Mouse (Mus musculus) thymus, adult 2 months (tissue): ENCODE measurements around the gene Sp3. TPM values are rescaled to one million over a fixed set of nuclear protein-coding genes. Genes with fewer than 3 reads are reported as not detected.
"Not testable (repeated sequence)": the region's sequence is repeated elsewhere in the genome, so short reads cannot be mapped to it uniquely, and the experiment has no call there.

ENCODE experiments used
- DNase-seq: peaks from one replicate; pipeline ENCODE4 v3.0.0; 2021
- H3K27ac ChIP-seq: fragments of 200-500 bp; 2 replicates; pipeline ENCODE4 v1.5.1; 2012; ENCODE audit warnings: low read length, control low read depth; ENCODE audit not compliant: control insufficient read depth, insufficient read depth
- H3K27me3 ChIP-seq: fragments of 200-500 bp; 2 replicates; pipeline ENCODE4 v1.6.1; 2012; ENCODE audit warnings: mild to moderate bottlenecking, low read length, moderate library complexity, mixed read lengths; ENCODE audit not compliant: control insufficient read depth, insufficient read depth
- H3K36me3 ChIP-seq: fragments of 200-500 bp; 2 replicates; pipeline ENCODE4 v1.6.1; 2012; ENCODE audit warnings: mild to moderate bottlenecking, low read length, moderate library complexity; ENCODE audit not compliant: control insufficient read depth, insufficient read depth
- H3K4me1 ChIP-seq: fragments of 200-500 bp; replicated peaks from 2 replicates; pipeline ENCODE4 v1.6.1; 2012; ENCODE audit warnings: low read length; ENCODE audit not compliant: control insufficient read depth, insufficient read depth
- H3K4me3 ChIP-seq: fragments of 200-500 bp; 2 replicates; pipeline ENCODE4 v1.5.1; 2012; ENCODE audit warnings: mild to moderate bottlenecking, low read length, control low read depth, moderate library complexity; ENCODE audit not compliant: control insufficient read depth, insufficient read depth
- CTCF ChIP-seq: fragments of 200-500 bp; IDR thresholded peaks from 2 replicates; pipeline ENCODE4 v1.5.1; 2012; ENCODE audit warnings: mild to moderate bottlenecking, control low read depth, low read length, moderate library complexity, borderline replicate concordance; ENCODE audit not compliant: control insufficient read depth, poor library complexity, insufficient read depth; ENCODE audit errors: extremely low read depth
- POLR2A ChIP-seq: fragments of 200-500 bp; IDR thresholded peaks from 2 replicates; pipeline ENCODE4 v1.6.1; 2012; ENCODE audit warnings: mild to moderate bottlenecking, low read length, control low read depth, moderate library complexity; ENCODE audit not compliant: control insufficient read depth, poor library complexity, insufficient read depth; ENCODE audit errors: extremely low read depth
- WGBS: fragments of 180-500 bp; shearing (Covaris S2); methylation state at CpG from one replicate; pipeline ENCODE4 v1.1.7; 2018; 5-methylcytosine and 5-hydroxymethylcytosine counted together
- polyA plus RNA-seq: library from polyadenylated mRNA; depleted of rRNA; stranded (reverse); fragments of >200 nt; gene quantifications from 2 replicates; pipeline ENCODE4 v1.2.3, GENCODE M21; 2012

Sp3 gene
- polyA plus RNA-seq, 1 experiment, result 39.4 TPM

DNA sequence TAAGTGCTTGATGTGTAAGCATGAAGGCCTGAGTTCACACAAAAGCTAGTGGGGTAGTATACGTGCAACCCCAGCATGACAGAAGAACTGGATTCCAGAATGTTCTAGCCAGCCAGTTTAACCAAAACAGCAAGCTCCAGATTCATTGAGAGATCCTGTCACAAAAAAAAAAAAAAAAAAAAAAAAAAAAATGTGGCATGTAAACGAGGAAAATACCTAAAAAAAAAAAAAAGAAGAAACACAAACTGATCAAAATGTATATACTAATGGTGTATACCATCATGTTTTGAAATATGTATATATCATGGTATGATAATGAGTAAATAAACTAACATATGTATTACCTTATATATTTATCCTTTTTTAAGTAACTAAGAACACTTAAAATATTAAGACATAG, 13.9 kb upstream of the Sp3 start:
- Histone ChIP-seq H3K4me3 (no peak overlapping the region), H3K27me3 (no peaks in the 10 kb centered on the region), H3K27ac (no peak overlapping the region), H3K4me1 (peaks cover 17% of the 10 kb centered on the region), H3K36me3 (no peaks in the 10 kb centered on the region; the same call in 1 of the 2 replicates)
- 65% methylated on average over 2 of the region's 2 CpGs for WGBS
- DNase-seq, result no peak
- TF ChIP-seq POLR2A (no peak), CTCF (no peak)

DNA sequence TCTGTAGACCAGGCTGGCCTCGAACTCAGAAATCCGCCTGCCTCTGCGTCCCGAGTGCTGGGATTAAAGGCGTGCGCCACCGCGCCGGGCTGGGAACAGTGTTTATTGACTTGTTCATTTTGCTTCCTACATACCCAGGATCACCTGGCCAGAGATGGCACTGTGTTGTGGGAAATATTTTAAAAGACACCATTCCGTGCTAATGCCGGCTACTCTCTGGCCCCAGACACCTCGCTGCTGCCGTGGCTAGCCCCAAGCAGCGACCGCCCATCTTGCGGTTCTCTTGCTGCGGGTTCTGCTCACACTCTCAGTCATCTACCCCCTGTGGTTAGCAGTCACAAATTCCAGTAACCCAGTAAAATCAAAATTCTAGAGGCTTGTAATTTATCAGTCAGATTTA, 12.3 kb upstream of the Sp3 start:
- TF ChIP-seq POLR2A, result no peak
- TF ChIP-seq CTCF, result no peak
- WGBS, result 99% methylated on average over 17 of the region's 17 CpGs

GRCm38 (mm10) chr2:72988945-72989344, 8.7 kb upstream of the Sp3 start:
- WGBS, result 94% methylated on average over 9 of the region's 9 CpGs
- DNase-seq, H3K27me3 ChIP-seq: not testable (repeated sequence)

More for the DNA sequence above, 12.3 kb upstream of the Sp3 start:
- no peak overlapping the region for H3K4me3 ChIP-seq
- peaks cover 13% of the 10 kb centered on the region for H3K4me1 ChIP-seq
- DNase-seq, result no peak
- no peaks in the 10 kb centered on the region; the same call in 1 of the 2 replicates for H3K36me3 ChIP-seq
- H3K27ac ChIP-seq, result no peak overlapping the region
- H3K27me3 ChIP-seq, result no peaks in the 10 kb centered on the region

GRCm38 (mm10) chr2:72986616-72987015, 6.4 kb upstream of the Sp3 start, which contains the start of gene Gm11084:
Gm11084 (minus strand) TSS chr2:72986716.
- no peaks in the 10 kb centered on the region; the same call in 1 of the 2 replicates for H3K36me3 ChIP-seq
- H3K27ac ChIP-seq, result no peak within 1 kb of the TSS
- TF ChIP-seq POLR2A (no peak), CTCF (no peak)
- WGBS, result 97% methylated on average over 5 of the region's 5 CpGs
- DNase-seq, result no peak
- H3K27me3 ChIP-seq, result no peaks in the 10 kb centered on the region
- peaks cover 3% of the 10 kb centered on the region for H3K4me1 ChIP-seq
- no peak within 1 kb of the TSS for H3K4me3 ChIP-seq

More at GRCm38 (mm10) chr2:72988945-72989344, 8.7 kb upstream of the Sp3 start:
- not testable (repeated sequence) for H3K36me3 ChIP-seq, H3K4me3 ChIP-seq, H3K27ac ChIP-seq, H3K4me1 ChIP-seq

DNA sequence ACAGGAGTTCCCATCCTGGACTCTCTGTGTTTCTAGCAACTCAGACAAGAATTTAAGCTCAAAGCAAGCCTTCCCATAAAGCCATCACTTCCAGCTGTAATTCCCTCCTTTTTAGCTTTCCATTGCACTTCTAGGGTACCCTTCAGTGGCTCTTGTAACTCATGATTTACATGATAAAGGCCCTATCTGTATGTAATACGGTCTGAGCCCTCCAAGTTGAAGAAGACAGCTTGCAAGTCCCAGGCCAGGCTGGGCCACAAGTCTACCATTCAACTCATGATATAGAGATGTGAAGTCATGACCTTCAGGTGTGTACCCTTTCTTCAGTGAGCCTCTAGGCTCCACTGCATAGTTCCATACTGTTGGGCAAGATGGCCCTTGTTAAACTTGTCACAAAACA, 5.3 kb upstream of the Sp3 start:
- Histone ChIP-seq H3K27ac (no peak overlapping the region), H3K4me1 (peaks cover 4% of the 10 kb centered on the region), H3K27me3 (no peaks in the 10 kb centered on the region), H3K36me3 (no peaks in the 10 kb centered on the region; the same call in 1 of the 2 replicates), H3K4me3 (no peak overlapping the region)
- 91% methylated on average over 1 of the region's 1 CpGs for WGBS
- no peak for DNase-seq
- no peak for TF ChIP-seq POLR2A

GRCm38 (mm10) chr2:72984806-72985205, 4.6 kb upstream of the Sp3 start:
- Histone ChIP-seq H3K4me3 (no peak overlapping the region), H3K36me3 (no peaks in the 10 kb centered on the region; the same call in 1 of the 2 replicates), H3K27me3 (no peaks in the 10 kb centered on the region), H3K4me1 (peaks cover 4% of the 10 kb centered on the region), H3K27ac (no peak overlapping the region)
- TF ChIP-seq CTCF (no peak), POLR2A (no peak)
- WGBS, result 91% methylated on average over 4 of the region's 4 CpGs
- no peak for DNase-seq

GRCm38 (mm10) chr2:72983211-72983610, 3.0 kb upstream of the Sp3 start:
- H3K36me3 ChIP-seq, result no peaks in the 10 kb centered on the region
- no peaks in the 10 kb centered on the region for H3K27me3 ChIP-seq
- no peak overlapping the region for H3K27ac ChIP-seq
- no peak overlapping the region for H3K4me3 ChIP-seq
- H3K4me1 ChIP-seq, result peaks cover 4% of the 10 kb centered on the region
- no peak for DNase-seq
- TF ChIP-seq POLR2A (no peak), CTCF (no peak)
- 93% methylated on average over 3 of the region's 3 CpGs for WGBS
